Mouse (Mus musculus): ENCODE measurements around the gene Ifng.
"Not testable (repeated sequence)": the region's sequence is repeated elsewhere in the genome, so short reads cannot be mapped to it uniquely, and the experiment has no call there.

The Ifng gene

DNA sequence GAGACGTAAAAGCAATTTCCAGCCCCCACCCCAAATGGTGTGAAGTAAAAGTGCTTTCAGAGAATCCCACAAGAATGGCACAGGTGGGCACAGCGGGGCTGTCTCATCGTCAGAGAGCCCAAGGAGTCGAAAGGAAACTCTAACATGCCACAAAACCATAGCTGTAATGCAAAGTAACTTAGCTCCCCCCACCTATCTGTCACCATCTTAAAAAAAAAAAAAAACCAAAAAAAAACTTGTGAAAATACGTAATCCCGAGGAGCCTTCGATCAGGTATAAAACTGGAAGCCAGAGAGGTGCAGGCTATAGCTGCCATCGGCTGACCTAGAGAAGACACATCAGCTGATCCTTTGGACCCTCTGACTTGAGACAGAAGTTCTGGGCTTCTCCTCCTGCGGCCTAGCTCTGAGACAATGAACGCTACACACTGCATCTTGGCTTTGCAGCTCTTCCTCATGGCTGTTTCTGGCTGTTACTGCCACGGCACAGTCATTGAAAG is at the start of gene Ifng:
Gene Ifng, plus strand, starts transcription at position 305 of the 499 bp plus-strand sequence.
- no peak for DNase-seq

- DNase-seq, result no peak
Measured at GRCm38 (mm10) chr10:118399917-118400316, 40.9 kb upstream of the Ifng start.

GRCm38 (mm10) chr10:118406463-118407221 is 34.2 kb upstream of the Ifng start:
- no peak for DNase-seq

DNA sequence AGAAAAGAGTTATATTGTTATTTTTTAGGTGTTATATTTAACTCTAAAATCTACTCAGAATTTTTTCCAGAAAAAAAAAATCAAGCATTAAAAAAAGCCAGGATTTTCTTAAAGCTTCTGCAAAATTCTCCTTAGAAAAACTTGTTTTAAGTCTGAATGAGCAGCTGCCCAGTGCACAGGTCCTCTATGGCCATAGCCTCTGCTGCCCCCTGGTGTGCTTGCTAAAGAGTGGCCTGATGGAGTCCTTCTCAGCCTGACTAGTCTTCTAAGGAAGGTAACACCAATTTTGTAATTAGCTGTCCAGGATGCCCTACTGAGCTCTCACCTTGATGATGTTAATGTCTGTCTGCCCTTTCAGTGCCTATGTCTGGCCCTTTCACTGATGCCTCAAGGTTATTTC is 29.5 kb upstream of the Ifng start:
- DNase-seq, result no peak

- DNase-seq, result no peak
Measured at GRCm38 (mm10) chr10:118412774-118413173, 28.1 kb upstream of the Ifng start.

- no peak for DNase-seq
Measured at GRCm38 (mm10) chr10:118419000-118419425, 21.8 kb upstream of the Ifng start.

DNA sequence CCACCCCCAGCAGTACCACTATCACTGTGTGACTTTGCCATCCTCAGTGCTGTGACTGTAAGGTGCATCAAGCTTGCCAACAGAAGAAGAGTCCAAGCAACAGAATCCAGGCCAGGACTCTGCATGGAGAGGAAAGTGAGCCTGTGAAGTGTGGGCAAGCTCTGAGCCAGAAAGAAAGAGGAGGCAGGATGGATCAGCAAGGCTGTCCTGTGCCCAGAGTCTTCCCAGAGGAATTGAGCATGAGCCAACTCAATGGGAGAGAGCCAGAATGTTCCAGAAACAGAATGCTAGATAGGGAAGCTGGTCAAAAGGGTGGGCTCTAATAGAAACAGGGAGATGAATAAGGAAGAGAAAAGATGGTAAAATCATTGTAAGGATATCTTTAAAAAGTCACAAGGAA is 19.9 kb upstream of the Ifng start:
- no peak for DNase-seq

DNA sequence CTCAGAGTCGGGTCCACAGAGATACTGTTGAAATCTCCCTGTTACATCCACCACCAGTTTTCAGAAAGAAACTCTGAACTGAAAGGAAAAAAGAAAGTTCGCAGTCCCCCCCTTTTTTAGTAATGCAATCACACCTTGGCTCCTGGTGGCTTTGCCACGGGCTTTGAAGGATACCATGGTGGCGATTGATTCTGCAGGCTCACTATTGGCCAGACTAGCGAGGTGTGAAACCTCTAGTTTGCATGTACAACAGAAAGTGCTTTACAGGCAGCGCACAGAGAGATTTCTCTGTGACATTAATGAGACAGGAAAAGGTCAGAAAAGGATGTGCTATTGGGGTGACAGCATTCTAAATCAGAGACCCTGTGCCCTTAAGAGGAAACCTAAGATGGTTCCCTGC is 5.3 kb upstream of the Ifng start:
- DNase-seq, result no peak

GRCm38 (mm10) chr10:118441898-118442297 is 1.1 kb downstream of the Ifng start:
- DNase-seq, result no peak

DNA sequence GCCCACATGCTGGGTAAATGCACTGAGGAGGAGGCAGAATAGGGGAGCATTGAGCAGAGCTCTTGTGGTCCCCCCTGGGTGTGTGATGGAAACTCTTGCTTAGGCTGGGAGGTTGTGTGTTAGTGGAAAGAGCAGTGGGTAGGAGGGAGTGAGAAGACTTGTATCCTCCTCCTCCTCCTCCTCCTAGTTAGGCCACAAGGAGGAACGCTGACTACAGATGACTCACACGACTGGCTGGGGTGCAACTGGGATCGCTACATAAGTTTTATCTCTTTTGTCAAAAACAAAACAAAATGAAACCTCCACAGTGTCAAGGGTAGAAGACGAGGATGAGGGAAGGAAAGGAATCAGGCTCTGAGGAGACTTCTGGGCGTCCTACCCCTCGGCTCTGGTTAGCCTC is 2.2 kb downstream of the Ifng start:
- DNase-seq, result no peak

GRCm38 (mm10) chr10:118445021-118445420 is 4.2 kb downstream of the Ifng start:
- no peak for DNase-seq

DNA sequence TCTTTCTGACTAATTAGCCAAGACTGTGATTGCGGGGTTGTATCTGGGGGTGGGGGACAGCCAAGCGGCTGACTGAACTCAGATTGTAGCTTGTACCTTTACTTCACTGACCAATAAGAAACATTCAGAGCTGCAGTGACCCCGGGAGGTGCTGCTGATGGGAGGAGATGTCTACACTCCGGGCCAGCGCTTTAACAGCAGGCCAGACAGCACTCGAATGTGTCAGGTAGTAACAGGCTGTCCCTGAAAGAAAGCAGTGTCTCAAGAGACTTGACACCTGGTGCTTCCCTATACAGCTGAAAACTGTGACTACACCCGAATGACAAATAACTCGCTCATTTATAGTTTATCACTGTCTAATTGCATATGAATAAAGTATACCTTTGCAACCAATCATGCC is 4.7 kb downstream of the Ifng start:
- no peak for DNase-seq

DNA sequence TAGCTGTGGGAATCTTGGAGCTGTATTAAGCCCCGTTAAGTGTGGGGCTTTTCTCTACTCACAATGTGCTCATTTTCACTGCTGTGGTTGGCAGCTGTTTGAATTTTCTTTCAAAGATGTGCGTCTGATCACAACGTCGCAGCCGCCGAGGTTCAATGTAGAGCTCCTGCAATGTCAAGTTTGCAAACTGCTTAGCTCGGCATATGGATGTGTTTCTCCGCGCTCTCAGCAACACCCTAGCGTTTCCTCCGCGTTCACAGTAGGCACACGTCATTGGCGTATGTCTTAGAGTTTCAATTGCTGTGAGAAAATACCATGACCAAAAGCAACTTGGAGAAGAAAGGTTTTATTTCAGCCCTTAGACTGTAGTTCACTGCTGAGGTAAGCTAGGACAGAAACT is 5.1 kb downstream of the Ifng start:
- no peak for DNase-seq

- no peak for DNase-seq
Measured at GRCm38 (mm10) chr10:118451747-118452146, 10.9 kb downstream of the Ifng start.

DNA sequence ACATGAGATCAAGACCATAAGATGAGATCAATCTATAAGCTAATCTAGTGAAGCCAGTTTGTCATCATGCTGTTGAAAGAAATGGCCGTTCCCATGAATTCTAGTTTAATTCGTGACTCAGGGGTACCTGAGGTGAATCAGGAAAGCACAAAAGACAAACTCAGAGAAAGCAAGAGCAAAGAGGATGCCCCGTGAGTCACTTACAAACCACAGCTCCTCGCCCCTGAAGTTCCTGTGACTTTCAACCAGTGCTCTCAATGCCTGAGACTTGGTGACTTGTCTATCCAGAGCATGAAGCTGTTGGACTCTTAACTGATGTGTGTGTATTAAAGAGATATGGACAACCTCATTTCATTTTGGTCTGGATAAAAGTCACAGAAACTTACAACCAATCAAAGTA is 17.9 kb downstream of the Ifng start:
- no peak for DNase-seq

DNA sequence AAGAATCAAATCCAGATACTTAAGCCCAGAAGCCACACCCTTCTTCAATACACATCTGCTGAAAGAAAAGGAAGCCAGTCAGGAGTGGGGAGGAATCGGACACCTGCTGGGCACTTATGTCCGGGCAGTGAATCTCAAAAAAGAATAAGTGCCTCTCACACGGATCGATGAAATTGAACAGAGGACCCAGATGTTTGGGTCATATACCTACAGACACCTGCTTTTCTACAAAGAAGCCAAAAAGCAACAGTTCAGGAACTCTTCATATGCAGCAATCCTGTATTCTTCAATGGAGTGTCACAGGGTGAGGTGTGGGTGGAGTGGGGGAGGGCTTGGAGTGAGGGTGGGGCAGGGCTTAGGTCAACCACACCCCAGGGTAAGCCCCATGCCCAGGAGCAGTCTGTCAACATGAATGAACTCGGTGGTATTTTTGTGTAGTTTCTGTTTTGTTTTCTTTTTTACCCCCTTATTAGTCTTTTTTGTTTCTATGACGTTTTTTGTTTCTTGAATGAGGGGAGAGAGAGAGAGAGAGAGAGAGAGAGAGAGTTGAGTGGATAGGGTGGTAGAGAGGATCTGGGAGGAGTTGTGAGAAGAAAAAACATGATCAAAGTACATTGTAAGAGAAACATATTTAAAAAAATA is 20.4 kb downstream of the Ifng start:
- DNase-seq, result no peak

DNA sequence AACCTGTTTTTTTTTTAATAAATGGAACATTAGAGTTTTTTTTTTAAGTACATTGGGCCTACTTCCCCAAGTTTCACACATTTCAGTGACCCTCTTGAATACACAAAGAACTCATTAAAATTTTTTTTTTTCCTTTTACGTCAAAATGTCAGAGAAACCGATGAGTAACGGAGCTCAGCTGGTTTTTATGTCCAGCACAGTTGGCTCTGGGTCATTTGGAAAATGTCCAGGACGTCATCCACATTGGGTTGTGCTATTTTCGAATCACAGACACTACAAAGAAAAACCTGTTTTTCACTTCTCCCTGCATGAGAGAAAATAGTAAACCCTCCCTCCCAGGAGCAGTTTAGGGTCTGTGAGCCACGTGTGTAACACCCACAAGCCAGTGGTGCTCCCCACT is 25.6 kb downstream of the Ifng start:
- DNase-seq, result no peak

GRCm38 (mm10) chr10:118469047-118469446 is 28.2 kb downstream of the Ifng start:
- DNase-seq, result no peak

DNA sequence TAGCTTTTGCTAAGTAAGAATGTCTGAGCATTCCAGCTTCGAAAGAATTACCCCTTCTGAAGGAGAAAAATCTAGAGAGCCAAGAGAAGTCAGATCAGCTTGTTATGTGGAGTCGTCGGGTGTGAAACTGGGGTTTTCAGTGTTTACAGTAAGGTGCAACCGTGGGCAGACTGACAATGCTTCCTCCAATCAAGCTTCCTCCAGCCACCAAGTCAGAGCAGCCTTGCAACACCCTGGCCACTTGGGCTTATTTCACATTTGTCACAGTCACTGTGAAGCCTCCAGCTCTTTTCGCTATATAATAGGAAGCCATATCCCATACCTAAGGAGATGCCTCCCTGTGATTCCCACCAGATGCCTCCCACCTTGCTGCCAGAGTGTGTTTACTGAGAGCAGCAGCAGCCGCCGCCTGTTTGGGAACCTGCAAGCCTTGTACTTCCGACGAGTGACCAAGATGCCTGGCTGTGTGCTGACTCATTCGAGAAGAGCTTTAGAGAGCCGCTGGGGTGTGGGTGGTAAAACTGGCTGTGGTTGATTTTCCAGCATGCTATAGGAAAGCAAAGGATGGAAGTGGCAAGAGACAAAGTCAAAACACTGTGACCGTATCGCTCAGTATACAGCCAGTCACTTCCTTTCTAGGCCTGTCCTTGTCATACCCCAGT is 29.6 kb downstream of the Ifng start:
- DNase-seq, result no peak

GRCm38 (mm10) chr10:118472846-118473245 is 32.0 kb downstream of the Ifng start:
- not testable (repeated sequence) for DNase-seq

GRCm38 (mm10) chr10:118476696-118477095 is 35.9 kb downstream of the Ifng start:
- no peak for DNase-seq

DNA sequence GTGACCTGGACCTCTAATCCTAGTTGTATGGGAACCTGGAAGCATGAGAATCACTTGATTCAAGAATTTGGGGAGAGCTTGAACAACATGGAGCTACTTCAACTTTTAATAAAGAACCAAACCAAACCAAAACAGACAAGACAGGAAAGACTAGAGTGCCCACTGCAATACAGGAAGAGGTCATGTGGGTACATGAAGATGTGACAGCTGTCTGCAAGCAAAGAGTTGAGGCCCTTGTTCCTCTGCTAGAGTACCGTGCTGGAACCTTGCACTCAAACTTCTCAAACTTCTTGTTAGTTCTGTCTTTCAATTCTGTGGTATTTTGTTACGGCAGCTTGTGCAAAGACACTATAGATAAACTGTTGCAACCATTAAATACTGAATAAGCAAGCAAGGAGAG is 36.5 kb downstream of the Ifng start:
- DNase-seq, result no peak

DNA sequence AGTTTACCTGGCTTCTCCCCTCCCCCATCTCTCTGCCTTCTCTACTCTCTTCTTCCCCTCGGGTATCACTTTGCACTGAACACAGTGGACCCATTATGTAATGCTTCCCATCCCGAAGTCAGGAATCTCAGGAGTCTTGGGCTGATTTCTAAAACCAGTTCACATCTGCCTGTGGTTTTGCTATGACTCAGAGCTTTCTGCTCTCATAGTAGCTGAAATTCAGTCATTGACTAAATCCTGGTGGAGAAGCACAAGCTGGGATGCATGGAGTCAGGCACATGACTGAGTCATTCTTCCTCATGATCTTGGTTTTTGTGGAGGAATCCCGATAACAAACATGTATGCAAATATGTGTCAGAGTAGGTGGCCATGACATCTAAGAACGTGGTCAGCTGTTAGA is 38.4 kb downstream of the Ifng start:
- DNase-seq, result no peak

GRCm38 (mm10) chr10:118480118-118480517 is 39.3 kb downstream of the Ifng start:
- DNase-seq, result no peak

All from kidney, adult 8-10 months (tissue).